Mouse (Mus musculus) midbrain, embryonic 14.5 days (tissue): Measurements from ENCODE around the gene Mrps35. TPM values are rescaled to one million over a fixed set of nuclear protein-coding genes. Genes with fewer than 3 reads are reported as not detected.
A peak's percentile ranks its signal among the peaks of the same experiment; 100 is the strongest.

Experiments
- ATAC-seq: fragments of 200-750 bp; cut with Nextera tagmentation; 2 replicates; pipeline ENCODE4 v1.8.0; 2017; ENCODE audit warnings: moderate number of reproducible peaks, moderate library complexity; ENCODE audit not compliant: low FRiP score, low TSS enrichment
- DNase-seq: peaks from one replicate; pipeline ENCODE4 v3.0.0-alpha.2; 2015
- H3K27ac ChIP-seq: fragments of 300-500 bp; sonication (generic); replicated peaks from 2 replicates; pipeline ENCODE4 v1.5.1; 2014; ENCODE audit warnings: mild to moderate bottlenecking, low read depth, low read length, moderate library complexity
- H3K27me3 ChIP-seq: fragments of 300-500 bp; sonication (generic); 2 replicates; pipeline ENCODE4 v1.6.1; 2014; ENCODE audit warnings: low read length, control low read depth, mixed read lengths; ENCODE audit not compliant: control insufficient read depth, insufficient read depth
- H3K36me3 ChIP-seq: fragments of 300-500 bp; sonication (generic); 2 replicates; pipeline ENCODE4 v1.6.1; 2014; ENCODE audit warnings: low read length, control low read depth; ENCODE audit not compliant: control insufficient read depth, insufficient read depth
- H3K4me1 ChIP-seq: fragments of 300-500 bp; sonication (generic); 2 replicates; pipeline ENCODE4 v1.6.1; 2014; ENCODE audit warnings: mild to moderate bottlenecking, antibody characterized with exemption, low read length, control low read depth; ENCODE audit not compliant: control insufficient read depth, insufficient read depth
- H3K4me2 ChIP-seq: fragments of 300-500 bp; sonication (generic); 2 replicates; pipeline ENCODE4 v1.6.1; 2014; ENCODE audit warnings: mild to moderate bottlenecking, low read length, moderate library complexity
- H3K4me3 ChIP-seq: fragments of 300-500 bp; sonication (generic); replicated peaks from 2 replicates; pipeline ENCODE4 v1.5.1; 2014; ENCODE audit warnings: low read depth, low read length
- H3K9ac ChIP-seq: fragments of 300-500 bp; sonication (generic); replicated peaks from 2 replicates; pipeline ENCODE4 v1.6.1; 2014; ENCODE audit warnings: mild to moderate bottlenecking, low read length, moderate library complexity
- H3K9me3 ChIP-seq: fragments of 300-500 bp; sonication (generic); 2 replicates; pipeline ENCODE4 v1.6.1; 2016; ENCODE audit warnings: low read length, control low read depth, mixed read lengths; ENCODE audit not compliant: control insufficient read depth
- WGBS: fragments of 180-500 bp; shearing (Covaris S2); extraction: QIAGEN DNeasy Blood & Tissue Kit; methylation state at CpG from one replicate; pipeline ENCODE4 v1.1.7; 2014; 5-methylcytosine and 5-hydroxymethylcytosine counted together
- polyA plus RNA-seq: library from polyadenylated mRNA; unstranded; fragments of >200 nt; fragmentation: Nextera tagmentation; extraction: Ambion mirVana; gene quantifications from 2 replicates; pipeline ENCODE4 v1.2.1, GENCODE M21; 2014

Gene Mrps35
- polyA plus RNA-seq, 1 experiment from 2014 or later, result 72.1 TPM

- Histone ChIP-seq H3K9ac (no peak overlapping the region), H3K27ac (no peak overlapping the region), H3K36me3 (peaks cover 72% of the 10 kb centered on the region), H3K4me2 (no peak overlapping the region), H3K9me3 (no peaks in the 10 kb centered on the region), H3K4me3 (no peak overlapping the region), H3K4me1 (no peaks in the 10 kb centered on the region), H3K27me3 (no peaks in the 10 kb centered on the region)
- WGBS, result 96% methylated on average over 13 of the region's 13 CpGs
- ATAC-seq, result no peak
- no peak for DNase-seq
Measured at GRCm38 (mm10) chr6:147049239-147049805, 6.8 kb downstream of the Mrps35 start.

DNA sequence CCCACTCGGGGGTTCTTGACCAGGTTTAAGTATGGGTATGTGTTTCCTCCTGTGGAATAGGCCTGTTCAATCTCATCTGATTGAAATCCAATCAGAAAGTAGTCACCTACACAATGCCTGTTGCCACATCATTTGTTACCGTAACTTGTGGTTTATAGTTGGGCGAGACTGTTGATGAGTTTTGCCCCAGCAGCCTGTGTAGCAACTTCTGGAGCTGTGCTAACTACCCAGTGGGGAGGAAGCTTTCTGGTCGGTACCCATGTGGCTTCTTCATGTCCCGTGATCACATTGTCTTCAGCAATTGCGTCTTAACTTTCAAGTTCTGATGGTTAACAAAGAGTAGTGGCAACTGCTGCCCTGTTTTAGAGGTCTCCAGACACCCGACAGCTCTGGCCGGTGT, 9.1 kb downstream of the Mrps35 start:
- Histone ChIP-seq H3K27me3 (no peaks in the 10 kb centered on the region), H3K4me1 (no peaks in the 10 kb centered on the region), H3K9me3 (no peaks in the 10 kb centered on the region), H3K9ac (no peak overlapping the region), H3K4me2 (no peak overlapping the region), H3K27ac (no peak overlapping the region), H3K36me3 (peaks cover 86% of the 10 kb centered on the region), H3K4me3 (no peak overlapping the region)
- no peak for DNase-seq
- no peak for ATAC-seq
- WGBS, result 95% methylated on average over 8 of the region's 8 CpGs

DNA sequence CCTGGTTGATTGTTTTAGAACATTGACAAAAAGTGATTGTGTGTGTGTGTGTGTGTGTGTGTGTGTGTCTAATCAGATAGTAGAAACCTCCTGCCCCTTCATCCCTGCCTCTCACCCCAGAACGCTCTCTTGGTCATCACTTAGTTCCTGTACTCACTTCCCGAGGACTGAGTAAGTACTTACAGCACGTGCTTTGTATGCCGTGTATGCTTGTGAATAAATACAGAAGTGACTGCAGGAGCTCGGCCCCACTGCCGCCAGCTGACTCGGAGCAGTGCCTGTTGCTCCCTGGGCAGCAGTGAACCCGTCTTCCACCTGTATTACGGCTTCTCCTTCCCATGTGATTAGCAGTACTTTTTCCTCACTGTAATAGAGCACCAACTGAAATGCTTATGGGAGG, 9.9 kb downstream of the Mrps35 start:
- WGBS, result 90% methylated on average over 9 of the region's 9 CpGs

GRCm38 (mm10) chr6:147053785-147054646, 11.5 kb downstream of the Mrps35 start:
- Histone ChIP-seq H3K4me3 (no peak overlapping the region), H3K36me3 (peaks cover 77% of the 10 kb centered on the region), H3K9me3 (no peaks in the 10 kb centered on the region), H3K27ac (no peak overlapping the region), H3K4me1 (no peaks in the 10 kb centered on the region), H3K9ac (no peak overlapping the region), H3K4me2 (no peak overlapping the region), H3K27me3 (no peaks in the 10 kb centered on the region)
- ATAC-seq, result no peak
- 92% methylated on average over 19 of the region's 19 CpGs for WGBS
- no peak for DNase-seq

More for the DNA sequence above, 9.9 kb downstream of the Mrps35 start:
- DNase-seq (no peak), ATAC-seq (no peak)
- H3K9ac ChIP-seq, result no peak overlapping the region
- H3K27me3 ChIP-seq, result no peaks in the 10 kb centered on the region
- H3K4me1 ChIP-seq, result no peaks in the 10 kb centered on the region
- no peak overlapping the region for H3K4me3 ChIP-seq
- H3K4me2 ChIP-seq, result no peak overlapping the region
- H3K27ac ChIP-seq, result no peak overlapping the region
- peaks cover 85% of the 10 kb centered on the region for H3K36me3 ChIP-seq
- no peaks in the 10 kb centered on the region for H3K9me3 ChIP-seq

GRCm38 (mm10) chr6:147055374-147055977, 12.9 kb downstream of the Mrps35 start:
- H3K36me3 ChIP-seq, result peaks cover 67% of the 10 kb centered on the region
- ATAC-seq (no peak), DNase-seq (no peak)
- 94% methylated on average over 10 of the region's 10 CpGs for WGBS
- no peaks in the 10 kb centered on the region for H3K4me1 ChIP-seq
- no peaks in the 10 kb centered on the region for H3K27me3 ChIP-seq
- no peak overlapping the region for H3K4me2 ChIP-seq
- no peak overlapping the region for H3K27ac ChIP-seq
- no peak overlapping the region for H3K9ac ChIP-seq
- no peaks in the 10 kb centered on the region for H3K9me3 ChIP-seq
- no peak overlapping the region for H3K4me3 ChIP-seq

DNA sequence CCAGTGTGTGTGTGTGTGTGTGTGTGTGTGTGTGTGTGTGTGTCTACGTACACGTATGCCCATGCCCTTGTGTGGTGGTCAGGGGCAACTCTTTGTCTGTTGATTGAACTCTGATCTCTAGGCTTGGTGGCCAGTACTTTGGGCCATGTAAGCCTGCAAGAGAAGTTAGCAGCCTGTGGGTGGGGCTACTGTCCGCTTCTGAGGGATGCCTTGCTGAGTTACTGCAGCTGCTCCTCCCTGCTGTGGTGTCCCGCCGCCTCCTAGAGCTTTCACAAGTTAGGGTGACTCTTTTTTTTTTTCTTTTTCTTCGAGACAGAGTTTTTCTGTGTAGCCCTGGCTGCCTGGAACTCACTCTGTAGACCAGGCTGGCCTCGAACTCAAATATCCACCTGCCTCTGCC, 16.8 kb downstream of the Mrps35 start:
- Histone ChIP-seq H3K27me3 (no peaks in the 10 kb centered on the region), H3K4me3 (no peak overlapping the region), H3K27ac (no peak overlapping the region), H3K9ac (no peak overlapping the region), H3K4me1 (no peaks in the 10 kb centered on the region), H3K36me3 (peaks cover 67% of the 10 kb centered on the region), H3K4me2 (no peak overlapping the region), H3K9me3 (no peaks in the 10 kb centered on the region)
- ATAC-seq, result no peak
- WGBS, result 72% methylated on average over 7 of the region's 7 CpGs
- no peak for DNase-seq

- H3K9ac ChIP-seq, result no peak overlapping the region
- no peaks in the 10 kb centered on the region for H3K9me3 ChIP-seq
- no peak overlapping the region for H3K4me2 ChIP-seq
- DNase-seq (no peak), ATAC-seq (no peak)
- 87% methylated on average over 9 of the region's 9 CpGs for WGBS
- no peaks in the 10 kb centered on the region for H3K4me1 ChIP-seq
- H3K36me3 ChIP-seq, result peaks cover 56% of the 10 kb centered on the region
- H3K27me3 ChIP-seq, result no peaks in the 10 kb centered on the region
- H3K4me3 ChIP-seq, result no peak overlapping the region
- H3K27ac ChIP-seq, result 0 out of 2 replicates have a peak overlapping the region, but pooled peaks have one; percentile 8
Measured at GRCm38 (mm10) chr6:147061630-147062029, 19.1 kb downstream of the Mrps35 start.

GRCm38 (mm10) chr6:147062034-147062433, 19.5 kb downstream of the Mrps35 start:
- ATAC-seq (no peak), DNase-seq (peak; percentile 26)
- Histone ChIP-seq H3K4me2 (no peak overlapping the region), H3K27ac (no peak overlapping the region), H3K27me3 (no peaks in the 10 kb centered on the region), H3K9ac (no peak overlapping the region), H3K36me3 (peaks cover 55% of the 10 kb centered on the region), H3K9me3 (no peaks in the 10 kb centered on the region), H3K4me1 (no peaks in the 10 kb centered on the region), H3K4me3 (no peak overlapping the region)
- 89% methylated on average over 7 of the region's 7 CpGs for WGBS
